Mouse (Mus musculus) retina, adult 2 months (tissue): ENCODE results near the gene Srd5a3.

Source experiments
- DNase-seq: peaks from one replicate; pipeline ENCODE4 v3.0.0-alpha.2; 2012; ENCODE audit warnings: low read depth, low spot score

The Srd5a3 gene

DNA sequence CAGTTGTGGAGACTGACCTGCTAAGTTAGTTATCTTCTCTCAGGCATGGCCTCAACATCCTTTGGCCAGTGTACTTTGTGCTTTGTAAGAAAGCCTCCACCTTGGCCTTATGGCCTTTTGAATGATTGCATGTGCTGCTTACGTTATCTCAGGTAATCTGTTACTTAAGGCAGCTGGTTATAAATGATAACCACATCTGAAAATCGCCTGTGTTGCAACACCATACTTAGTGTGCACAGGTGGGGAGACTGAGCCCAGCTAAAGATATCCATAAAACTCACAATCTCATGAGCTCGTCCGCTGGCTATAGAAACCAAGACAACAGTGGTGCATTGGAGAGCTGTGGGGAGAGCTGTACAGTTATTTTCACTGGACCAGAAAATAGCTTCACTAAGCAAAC is 50.5 kb downstream of the Srd5a3 start:
- DNase-seq, result no peak

DNA sequence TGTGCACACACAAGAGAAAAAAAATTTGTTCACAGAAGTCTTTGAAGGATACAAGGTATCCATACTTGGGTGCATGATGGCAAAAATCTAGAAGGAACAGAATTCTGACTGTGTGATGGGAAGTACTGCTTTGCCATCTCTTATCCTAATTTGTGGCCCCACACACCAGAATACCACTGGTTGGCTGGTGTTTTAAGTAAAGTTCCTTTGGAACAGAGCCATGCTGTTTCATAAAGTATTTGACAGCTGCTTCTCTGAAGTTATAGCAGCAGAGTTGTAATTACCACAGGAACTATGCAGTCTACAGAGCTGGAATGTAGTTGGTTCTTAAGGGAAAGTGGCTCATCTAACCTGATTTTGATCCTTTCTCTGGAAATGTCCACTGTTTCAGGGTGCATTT is 53.0 kb downstream of the Srd5a3 start:
- DNase-seq, result no peak

DNA sequence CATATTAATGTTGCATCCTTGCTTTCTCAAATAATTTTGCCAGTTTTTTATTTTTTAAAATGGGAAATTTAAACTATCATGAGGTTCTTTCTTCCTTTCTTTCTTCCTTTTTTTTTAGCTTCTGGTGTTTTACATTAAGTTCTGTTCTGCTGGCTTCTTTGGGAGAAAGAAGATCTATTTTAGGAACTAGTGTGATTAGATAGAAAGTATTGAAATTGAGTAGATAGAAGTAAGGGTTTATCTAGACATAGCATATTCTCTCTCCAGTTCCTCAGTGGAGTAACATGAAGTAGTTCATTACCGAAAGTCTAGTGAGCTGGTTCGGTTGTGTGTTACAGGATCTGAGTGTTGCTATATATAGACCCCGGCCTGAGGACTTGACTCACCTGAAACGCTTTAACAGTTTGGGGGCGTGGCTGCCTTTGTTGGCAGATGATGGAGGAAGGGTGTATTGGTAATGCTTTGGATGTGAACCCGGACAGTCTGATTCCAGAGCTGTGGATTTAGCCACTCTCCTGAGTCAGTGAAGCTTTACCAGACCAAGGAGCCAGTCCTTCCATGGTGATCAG is 54.4 kb downstream of the Srd5a3 start:
- DNase-seq, result no peak

DNA sequence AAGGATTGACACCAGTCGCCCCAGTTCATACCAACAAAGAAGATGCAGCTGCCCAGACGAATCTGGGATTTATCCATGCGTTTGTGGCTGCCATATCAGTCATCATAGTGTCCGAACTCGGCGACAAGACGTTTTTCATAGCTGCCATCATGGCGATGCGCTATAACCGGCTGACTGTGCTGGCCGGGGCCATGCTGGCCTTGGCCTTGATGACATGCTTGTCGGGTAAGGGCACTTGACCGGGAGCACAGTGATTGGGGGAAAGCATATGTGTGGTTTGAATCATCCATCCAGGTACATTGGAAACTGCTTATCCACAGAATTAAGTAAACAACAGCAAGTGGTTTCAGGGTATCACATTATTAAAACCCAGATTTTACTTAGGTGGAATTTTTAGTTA is 59.3 kb downstream of the Srd5a3 start:
- DNase-seq, result no peak

DNA sequence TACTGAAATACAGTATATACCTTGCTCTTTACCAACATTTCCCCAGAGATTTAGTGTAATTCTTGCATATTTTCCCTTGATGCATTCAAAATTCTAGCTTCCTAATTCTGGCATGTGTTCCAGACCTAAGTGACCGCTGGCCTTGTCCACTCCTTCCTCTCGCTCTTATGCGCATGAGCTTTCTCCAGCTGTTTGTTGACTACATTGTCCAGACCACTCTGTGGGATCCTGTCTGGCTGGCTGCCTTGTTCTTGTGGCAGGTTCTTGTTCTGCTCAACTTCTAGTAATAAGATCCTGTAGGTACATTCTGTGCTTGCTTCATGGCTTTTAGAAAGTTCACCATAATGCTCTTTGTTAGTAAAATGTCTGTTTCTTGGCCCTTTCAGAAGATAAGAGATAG is 63.1 kb downstream of the Srd5a3 start:
- DNase-seq, result no peak
